Mouse (Mus musculus): ENCODE results near the gene Tmem88b.

DNA sequence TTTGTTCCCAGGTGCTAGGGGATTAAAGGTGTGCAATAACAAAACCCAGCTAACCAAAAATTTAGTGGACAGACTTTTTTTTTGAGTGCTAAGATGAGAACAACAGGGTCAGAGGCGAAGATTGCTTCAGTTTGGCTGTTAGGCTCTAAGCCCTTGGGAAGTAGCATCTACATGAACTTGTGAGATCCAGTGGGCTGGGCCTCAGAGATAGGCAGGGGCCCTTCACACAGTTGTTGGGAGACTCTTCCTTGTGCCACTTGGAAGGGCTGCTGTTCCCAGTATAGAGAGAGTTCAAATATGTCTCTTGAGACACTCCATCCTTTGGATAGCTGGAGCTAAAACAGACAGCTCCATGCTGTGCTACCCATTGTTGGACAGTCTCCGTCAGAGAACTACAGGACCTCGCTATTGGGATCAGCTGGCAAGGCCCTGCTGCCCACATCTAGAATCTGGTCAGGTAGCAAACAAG, 4.4 kb upstream of the Tmem88b start, which contains the start of gene Ankrd65:
- no peak for TF ChIP-seq CTCF (IDR thresholded peaks at IDR 0.05; ENCODE audit: borderline replicate concordance, insufficient read depth, low read depth, low read length)
- TF ChIP-seq POLR2A (IDR thresholded peaks at IDR 0.05; ENCODE audit: borderline replicate concordance, insufficient read depth, low read length): no peak

All from cerebellum, adult 2 months (tissue).